Mouse (Mus musculus) forebrain, embryonic 13.5 days (tissue): ENCODE measurements around the gene Kmt2e. TPM values are rescaled to one million over a fixed set of nuclear protein-coding genes. Genes with fewer than 3 reads are reported as not detected.
A peak's percentile ranks its signal among the peaks of the same experiment; 100 is the strongest.
"Not testable (repeated sequence)": the region's sequence is repeated elsewhere in the genome, so short reads cannot be mapped to it uniquely, and the experiment has no call there.

ENCODE experiments used
- ATAC-seq: fragments of 200-750 bp; cut with Nextera tagmentation; 2 replicates; pipeline ENCODE4 v1.8.0; 2017
- H3K27ac ChIP-seq: fragments of 300-500 bp; sonication (generic); 2 replicates; pipeline ENCODE4 v1.5.1; 2015; ENCODE audit warnings: inconsistent platforms, mild to moderate bottlenecking, moderate library complexity
- H3K27me3 ChIP-seq: fragments of 300-500 bp; sonication (generic); 2 replicates; pipeline ENCODE4 v1.6.1; 2015; ENCODE audit warnings: mild to moderate bottlenecking, inconsistent platforms
- H3K36me3 ChIP-seq: fragments of 300-500 bp; sonication (generic); 2 replicates; pipeline ENCODE4 v1.6.1; 2015; ENCODE audit warnings: mild to moderate bottlenecking, inconsistent platforms; ENCODE audit not compliant: poor library complexity, severe bottlenecking
- H3K4me1 ChIP-seq: fragments of 300-500 bp; sonication (generic); 2 replicates; pipeline ENCODE4 v1.6.1; 2015; ENCODE audit warnings: inconsistent platforms
- H3K4me2 ChIP-seq: fragments of 300-500 bp; sonication (generic); 2 replicates; pipeline ENCODE4 v1.6.1; 2015; ENCODE audit warnings: inconsistent platforms, mild to moderate bottlenecking, moderate library complexity
- H3K4me3 ChIP-seq: fragments of 300-500 bp; sonication (generic); 2 replicates; pipeline ENCODE4 v1.5.1; 2015; ENCODE audit warnings: mild to moderate bottlenecking, inconsistent platforms
- H3K9ac ChIP-seq: fragments of 300-500 bp; sonication (generic); 2 replicates; pipeline ENCODE4 v1.6.1; 2015; ENCODE audit warnings: mild to moderate bottlenecking, inconsistent platforms
- H3K9me3 ChIP-seq: fragments of 300-500 bp; sonication (generic); replicated peaks from 2 replicates; pipeline ENCODE4 v1.6.1; 2016; ENCODE audit warnings: inconsistent platforms
- WGBS: fragments of 180-500 bp; shearing (Covaris S2); methylation state at CpG from one replicate; pipeline ENCODE4 v1.1.7; 2015; 5-methylcytosine and 5-hydroxymethylcytosine counted together
- polyA plus RNA-seq: library from polyadenylated mRNA; unstranded; fragments of >200 nt; fragmentation: Nextera tagmentation; extraction: Ambion mirVana; gene quantifications from 2 replicates; pipeline ENCODE4 v1.2.1, GENCODE M21; 2015

Gene Kmt2e
- polyA plus RNA-seq, 1 experiment from 2014 or later = 165 TPM

GRCm38 (mm10) chr5:23439857-23440256, 5.6 kb downstream of the Kmt2e start:
- 84% methylated on average over 3 of the region's 3 CpGs for WGBS
- no peak for ATAC-seq

DNA sequence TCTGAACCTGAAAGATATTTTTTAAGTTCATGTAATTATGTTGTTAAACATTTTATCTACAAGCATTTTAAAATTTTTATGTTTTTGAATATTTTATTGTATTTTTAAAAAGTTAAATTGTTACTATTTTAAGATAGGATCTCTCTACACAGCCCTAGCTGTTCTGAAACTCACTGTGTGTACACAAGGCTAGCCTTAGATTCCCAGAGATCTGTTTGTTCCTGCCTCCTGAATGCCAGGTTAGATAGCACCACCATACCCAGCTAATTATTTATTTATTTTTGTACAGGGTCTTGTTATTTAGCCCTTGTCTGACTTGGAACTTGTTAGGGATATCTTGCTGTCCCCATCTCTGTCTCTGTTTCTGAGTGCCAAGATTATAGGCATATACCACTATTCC, 6.3 kb downstream of the Kmt2e start:
- H3K36me3 ChIP-seq = no peaks in the 10 kb centered on the region
- no peaks in the 10 kb centered on the region for H3K9me3 ChIP-seq
- no peak overlapping the region for H3K9ac ChIP-seq
- H3K4me3 ChIP-seq = no peak overlapping the region
- H3K4me1 ChIP-seq = peaks cover 44% of the 10 kb centered on the region
- no peak overlapping the region for H3K4me2 ChIP-seq
- ATAC-seq = no peak
- H3K27me3 ChIP-seq = no peaks in the 10 kb centered on the region
- H3K27ac ChIP-seq = no peak overlapping the region

More at GRCm38 (mm10) chr5:23439857-23440256, 5.6 kb downstream of the Kmt2e start:
- Histone ChIP-seq H3K27ac (no peak overlapping the region), H3K36me3 (no peaks in the 10 kb centered on the region), H3K4me1 (peaks cover 44% of the 10 kb centered on the region), H3K9ac (no peak overlapping the region), H3K9me3 (no peaks in the 10 kb centered on the region), H3K4me3 (no peak overlapping the region), H3K4me2 (peak overlapping the region; percentile 10; the same call in 1 of the 2 replicates), H3K27me3 (no peaks in the 10 kb centered on the region)

DNA sequence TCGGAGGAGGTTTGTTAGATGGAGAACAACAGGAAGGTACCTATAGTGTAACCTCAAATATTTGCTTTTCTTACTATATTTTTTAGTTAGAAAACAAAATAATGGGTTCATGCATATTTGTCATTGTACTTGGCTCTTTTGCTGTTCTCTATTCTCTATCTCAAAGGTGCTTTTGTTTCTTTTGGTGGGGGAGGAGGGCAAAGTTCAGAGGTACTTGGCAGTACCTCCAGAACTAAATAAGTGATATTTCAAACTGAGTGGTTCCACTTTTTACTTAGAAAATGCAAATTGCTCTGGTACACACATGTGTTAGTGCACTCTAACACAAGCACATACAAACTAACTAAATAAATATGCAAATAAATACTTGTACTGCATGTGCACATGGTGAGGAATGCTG, 7.7 kb downstream of the Kmt2e start:
- Histone ChIP-seq H3K9ac (no peak overlapping the region), H3K4me1 (peaks cover 45% of the 10 kb centered on the region), H3K27me3 (no peaks in the 10 kb centered on the region), H3K4me3 (no peak overlapping the region), H3K4me2 (no peak overlapping the region), H3K36me3 (no peaks in the 10 kb centered on the region), H3K9me3 (no peaks in the 10 kb centered on the region), H3K27ac (no peak overlapping the region)
- WGBS = 88% methylated on average over 1 of the region's 1 CpGs
- no peak for ATAC-seq

GRCm38 (mm10) chr5:23444411-23444810, 10.2 kb downstream of the Kmt2e start:
- H3K9me3 ChIP-seq = no peaks in the 10 kb centered on the region
- no peak for ATAC-seq
- WGBS = 93% methylated on average over 4 of the region's 4 CpGs
- no peak overlapping the region for H3K27ac ChIP-seq
- H3K36me3 ChIP-seq = no peaks in the 10 kb centered on the region
- H3K27me3 ChIP-seq = no peaks in the 10 kb centered on the region
- no peak overlapping the region for H3K9ac ChIP-seq
- H3K4me3 ChIP-seq = no peak overlapping the region
- H3K4me1 ChIP-seq = peaks cover 38% of the 10 kb centered on the region
- no peak overlapping the region for H3K4me2 ChIP-seq

GRCm38 (mm10) chr5:23453561-23453960, 19.3 kb downstream of the Kmt2e start:
- 92% methylated on average over 2 of the region's 2 CpGs for WGBS
- not testable (repeated sequence) for H3K4me3 ChIP-seq, H3K9ac ChIP-seq, H3K27ac ChIP-seq, H3K9me3 ChIP-seq, H3K4me2 ChIP-seq, H3K27me3 ChIP-seq, H3K4me1 ChIP-seq, ATAC-seq
- H3K36me3 ChIP-seq = peaks cover 28% of the 10 kb centered on the region

DNA sequence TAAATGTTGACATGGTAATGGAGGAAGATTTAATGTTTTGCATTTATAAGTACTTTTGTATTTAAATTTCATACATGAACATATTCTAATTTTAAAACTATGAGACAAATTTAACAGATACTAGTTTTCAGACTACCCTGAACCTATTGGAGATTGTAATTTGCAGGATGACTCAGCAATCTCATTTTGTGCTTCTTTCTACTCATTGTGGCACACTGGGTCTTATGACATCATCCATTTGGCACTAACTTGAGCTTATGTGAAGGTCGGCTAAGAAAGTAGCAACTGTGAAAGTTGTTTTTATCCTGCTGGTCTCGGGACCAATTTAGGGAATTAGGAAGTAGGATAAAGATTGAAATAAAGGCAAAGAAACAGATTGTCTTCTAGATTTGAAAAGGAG, 27.4 kb downstream of the Kmt2e start:
- peaks cover 27% of the 10 kb centered on the region for H3K36me3 ChIP-seq
- WGBS = 29% methylated on average over 2 of the region's 2 CpGs
- peaks cover 11% of the 10 kb centered on the region; the same call in 1 of the 2 replicates for H3K4me1 ChIP-seq
- H3K27me3 ChIP-seq = no peaks in the 10 kb centered on the region
- H3K9ac ChIP-seq = no peak overlapping the region
- ATAC-seq = no peak
- no peak overlapping the region for H3K4me2 ChIP-seq
- no peak overlapping the region for H3K27ac ChIP-seq
- no peaks in the 10 kb centered on the region for H3K9me3 ChIP-seq
- no peak overlapping the region for H3K4me3 ChIP-seq

DNA sequence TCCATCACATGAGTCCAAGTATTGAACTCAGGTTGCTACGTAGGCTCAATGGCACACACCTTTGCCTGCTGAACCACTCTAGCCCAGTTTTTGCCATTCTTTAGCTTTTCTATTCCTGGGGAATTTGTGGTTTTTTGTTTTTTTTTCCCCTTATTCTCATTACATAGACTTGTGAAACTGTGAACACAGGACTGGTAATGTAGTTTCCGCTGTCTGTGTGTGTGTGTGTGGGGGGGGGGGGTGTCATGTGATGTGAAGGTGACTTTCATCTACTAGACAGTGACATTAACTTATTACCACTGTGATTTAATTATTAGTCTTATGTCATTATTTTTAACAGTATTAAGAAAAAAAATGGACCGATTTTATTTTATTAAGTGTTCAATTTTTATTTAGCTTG, 30.0 kb downstream of the Kmt2e start:
- H3K36me3 ChIP-seq = peaks cover 38% of the 10 kb centered on the region
- H3K4me2 ChIP-seq = no peak overlapping the region
- no peak overlapping the region for H3K27ac ChIP-seq
- ATAC-seq = no peak
- H3K9ac ChIP-seq = no peak overlapping the region
- H3K27me3 ChIP-seq = no peaks in the 10 kb centered on the region
- peaks cover 5% of the 10 kb centered on the region; the same call in 1 of the 2 replicates for H3K4me1 ChIP-seq
- H3K9me3 ChIP-seq = no peaks in the 10 kb centered on the region
- H3K4me3 ChIP-seq = no peak overlapping the region
- WGBS = 94% methylated on average over 3 of the region's 3 CpGs

DNA sequence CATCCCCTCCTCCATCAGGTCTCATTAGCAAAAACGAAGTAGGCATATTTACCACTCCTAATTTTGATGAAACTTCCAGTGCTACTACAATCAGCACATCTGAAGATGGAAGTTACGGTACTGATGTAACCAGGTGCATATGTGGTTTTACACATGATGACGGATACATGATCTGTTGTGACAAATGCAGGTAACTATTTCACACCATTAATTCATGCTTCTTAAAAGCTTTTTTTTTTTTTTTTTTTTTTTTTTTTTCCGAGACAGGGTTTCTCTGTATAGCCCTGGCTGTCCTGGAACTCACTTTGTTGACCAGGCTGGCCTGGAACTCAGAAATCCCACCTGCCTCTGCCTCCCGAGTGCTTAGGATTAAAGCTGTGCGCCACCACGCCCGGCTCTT, 30.5 kb downstream of the Kmt2e start:
- Histone ChIP-seq H3K27me3 (no peaks in the 10 kb centered on the region), H3K4me1 (peaks cover 5% of the 10 kb centered on the region; the same call in 1 of the 2 replicates), H3K9ac (no peak overlapping the region), H3K9me3 (no peaks in the 10 kb centered on the region), H3K4me3 (no peak overlapping the region), H3K36me3 (peaks cover 39% of the 10 kb centered on the region), H3K4me2 (no peak overlapping the region), H3K27ac (no peak overlapping the region)
- ATAC-seq = no peak
- 89% methylated on average over 8 of the region's 8 CpGs for WGBS

DNA sequence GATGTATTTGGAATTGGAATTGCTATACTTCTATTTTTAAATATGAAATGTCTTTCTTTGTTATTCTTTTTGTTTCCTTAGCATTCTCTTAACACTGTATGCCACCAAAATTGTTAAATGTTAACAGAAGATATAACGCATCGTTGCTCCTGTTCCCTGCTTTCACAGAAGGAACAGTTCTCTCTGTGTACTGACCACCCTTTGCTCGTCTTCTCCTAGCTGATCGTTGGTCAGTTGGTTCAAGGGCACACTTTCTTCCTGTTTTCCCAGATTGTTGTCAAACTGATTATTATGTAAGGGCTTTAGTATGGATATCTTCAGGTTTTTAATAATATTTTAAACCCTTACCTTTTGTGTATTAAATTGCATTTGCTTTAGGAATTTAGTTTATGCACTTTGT, 32.3 kb downstream of the Kmt2e start:
- ATAC-seq = no peak
- H3K4me1 ChIP-seq = peaks cover 5% of the 10 kb centered on the region; the same call in 1 of the 2 replicates
- WGBS = 92% methylated on average over 4 of the region's 4 CpGs
- H3K9ac ChIP-seq = no peak overlapping the region
- no peaks in the 10 kb centered on the region for H3K9me3 ChIP-seq
- H3K4me3 ChIP-seq = no peak overlapping the region
- H3K4me2 ChIP-seq = no peak overlapping the region
- no peak overlapping the region for H3K27ac ChIP-seq
- H3K27me3 ChIP-seq = no peaks in the 10 kb centered on the region
- H3K36me3 ChIP-seq = peaks cover 53% of the 10 kb centered on the region

- H3K4me2 ChIP-seq = no peak overlapping the region
- WGBS = 76% methylated on average over 6 of the region's 6 CpGs
- no peak overlapping the region for H3K27ac ChIP-seq
- no peak overlapping the region for H3K9ac ChIP-seq
- H3K27me3 ChIP-seq = no peaks in the 10 kb centered on the region
- no peak overlapping the region for H3K4me3 ChIP-seq
- peaks cover 56% of the 10 kb centered on the region for H3K36me3 ChIP-seq
- H3K4me1 ChIP-seq = no peaks in the 10 kb centered on the region
- no peak for ATAC-seq
- H3K9me3 ChIP-seq = no peaks in the 10 kb centered on the region
Measured at GRCm38 (mm10) chr5:23473098-23473873, 39.0 kb downstream of the Kmt2e start.

DNA sequence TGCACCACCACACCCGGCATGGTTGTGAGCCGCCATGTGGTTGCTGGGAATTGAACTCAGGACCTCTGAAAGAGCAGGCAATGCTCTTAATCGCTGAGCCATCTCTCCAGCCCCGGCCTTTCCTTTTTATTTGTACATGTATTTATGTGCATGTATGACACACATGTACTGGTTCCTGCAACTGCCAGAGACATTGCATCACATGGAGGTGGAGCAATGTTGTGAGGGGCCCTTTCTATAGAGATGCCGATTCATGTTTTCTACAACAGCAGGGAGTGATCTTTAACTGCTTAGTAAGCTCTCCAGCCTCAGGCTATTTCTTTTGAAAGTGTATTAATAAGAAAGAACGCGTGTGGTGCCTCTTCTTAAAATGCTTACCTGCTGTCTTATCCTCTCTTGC, 49.6 kb downstream of the Kmt2e start:
- WGBS = 89% methylated on average over 7 of the region's 7 CpGs

DNA sequence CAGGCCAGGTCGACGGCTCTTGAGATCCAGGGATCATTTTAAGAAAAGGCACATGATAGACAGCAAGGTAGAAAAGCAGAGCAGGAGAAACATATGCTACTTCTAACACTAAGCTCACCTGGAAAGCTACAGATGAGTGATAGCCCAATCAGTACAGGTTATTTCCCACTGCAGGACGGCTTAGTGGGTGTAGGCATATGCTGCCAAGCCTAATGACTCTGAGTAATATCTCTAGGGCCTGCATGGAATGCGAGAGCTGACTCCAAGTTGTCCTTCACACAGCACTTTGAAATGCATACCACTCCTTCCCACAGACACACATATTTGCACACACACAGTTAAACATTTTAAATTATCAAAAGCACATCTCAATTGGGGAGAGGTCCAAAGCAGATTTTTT, 55.0 kb downstream of the Kmt2e start:
- ATAC-seq = no peak
- no peak overlapping the region for H3K27ac ChIP-seq
- H3K36me3 ChIP-seq = peaks cover 79% of the 10 kb centered on the region
- H3K27me3 ChIP-seq = no peaks in the 10 kb centered on the region
- H3K4me3 ChIP-seq = no peak overlapping the region
- H3K4me1 ChIP-seq = no peaks in the 10 kb centered on the region
- H3K9ac ChIP-seq = no peak overlapping the region
- H3K4me2 ChIP-seq = no peak overlapping the region
- H3K9me3 ChIP-seq = no peaks in the 10 kb centered on the region
- WGBS = 86% methylated on average over 4 of the region's 4 CpGs

More for the DNA sequence above, 49.6 kb downstream of the Kmt2e start:
- Histone ChIP-seq H3K9ac (no peak overlapping the region), H3K27ac (no peak overlapping the region), H3K9me3 (no peaks in the 10 kb centered on the region), H3K4me1 (no peaks in the 10 kb centered on the region), H3K36me3 (peaks cover 81% of the 10 kb centered on the region), H3K4me2 (no peak overlapping the region), H3K4me3 (no peak overlapping the region), H3K27me3 (no peaks in the 10 kb centered on the region)
- no peak for ATAC-seq

- WGBS = 38% methylated on average over 2 of the region's 2 CpGs
- Histone ChIP-seq H3K9me3 (no peaks in the 10 kb centered on the region), H3K36me3 (peaks cover 78% of the 10 kb centered on the region), H3K27ac (no peak overlapping the region), H3K27me3 (no peaks in the 10 kb centered on the region), H3K4me3 (no peak overlapping the region), H3K4me1 (no peaks in the 10 kb centered on the region), H3K4me2 (no peak overlapping the region), H3K9ac (no peak overlapping the region)
- ATAC-seq = peak; percentile 71; the same call in 1 of the 2 replicates
Measured at GRCm38 (mm10) chr5:23490797-23491196, 56.6 kb downstream of the Kmt2e start.
